ENCODE assay signal across 10 mouse cellular contexts in the genomic region with DNA sequence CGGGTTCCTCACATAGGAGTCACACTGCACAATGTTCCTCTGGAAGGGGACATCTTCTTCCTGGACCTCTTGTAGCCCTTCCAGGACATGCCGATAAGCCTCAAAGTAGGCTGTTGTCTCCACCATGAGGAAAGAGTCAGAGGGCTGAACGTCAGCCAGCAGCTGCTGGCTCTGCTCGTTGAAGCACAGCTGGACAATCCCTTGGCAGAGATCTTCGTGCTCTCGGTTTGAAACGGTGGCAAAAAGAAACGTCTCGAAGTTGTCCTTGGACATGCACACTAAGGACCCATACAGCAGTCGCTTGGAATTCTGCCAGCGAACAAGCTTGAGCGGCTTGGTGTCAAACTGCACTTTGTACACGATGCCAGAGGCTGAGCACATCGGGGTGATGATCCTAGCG. TPM values are rescaled to one million over a fixed set of nuclear protein-coding genes. Genes with fewer than 3 reads are reported as not detected.
DNase-seq lines count a peak whose midpoint lies in the region; TF ChIP-seq lines count a peak whose summit lies in the region.
"Had no signal": no experiment of that assay in that cellular context is flagged by ENCODE, and none has a peak within 500 bp of the region (broad histone marks: within the 10 kb centered on the region; RNA-seq: fewer than 3 reads in every experiment).

No protein-coding gene starts in this region.

- peak overlapping the region; percentile 24; the same call in 1 of the 2 replicates for H3K27ac ChIP-seq in layer of hippocampus, adult 2 months
- H3K27ac ChIP-seq: liver, embryonic 14.5 days had no signal

- no peak overlapping the region for H3K4me3 ChIP-seq in layer of hippocampus, adult 2 months

- intact Hi-C loops in gastrocnemius, postnatal 14 days (cut with DNase I; ENCODE audit: low total_unique reads), result no loop called here
- intact Hi-C loops in heart, postnatal 25 days (cut with DNase I), result no loop called here

- DNase-seq in layer of hippocampus, adult 2 months (ENCODE audit: low spot score in 2 of 2), result no peak
- DNase-seq in layer of hippocampus, postnatal 25 days (ENCODE audit: extremely low spot score in 1 of 2, low spot score in 1 of 2), result no peak
- DNase-seq in gastrocnemius, postnatal 14 days, result peak; percentile 66
- DNase-seq in heart, postnatal 25 days (ENCODE audit: low spot score), result peak; percentile 66
- DNase-seq in lung, postnatal 14 days, result peak; percentile 53
- DNase-seq in right cerebral cortex, postnatal 4 days, result no peak
- no peak for DNase-seq in neural tube, embryonic 10.5 days (ENCODE audit: extremely low spot score, low spot score)
- DNase-seq in layer of hippocampus, adult 8-10 months (ENCODE audit: low spot score in 2 of 2), result no peak
- DNase-seq: forebrain, postnatal 0 days had no signal

- no peak for TF ChIP-seq CTCF in layer of hippocampus, adult 2 months (conservative IDR thresholded peaks at IDR 0.05)

RNA-seq across cellular contexts. Expression of a gene that starts 7.4 kb away (rescaled TPM):
- total RNA-seq in layer of hippocampus, adult 2 months (2021), result 10 to 100 TPM; 38.5 to 45.6 TPM
- total RNA-seq in layer of hippocampus, postnatal 25 days (2021), result 10 to 100 TPM; 36.7 to 39.0 TPM
- 10 to 100 TPM; 14.5 to 14.8 TPM for total RNA-seq in gastrocnemius, postnatal 14 days (2021)
- 10 to 100 TPM; 31.6 to 36.3 TPM for total RNA-seq in heart, postnatal 25 days (2021)
- total RNA-seq in layer of hippocampus, adult 8-10 months (2022), result 10 to 100 TPM; 52.2 to 54.7 (median 52.5) TPM

RNA-seq across cellular contexts. Expression of a gene that starts 40.4 kb away (rescaled TPM):
- total RNA-seq in layer of hippocampus, adult 2 months (2021), result 10 to 100 TPM; 32.8 to 37.5 TPM
- total RNA-seq in layer of hippocampus, postnatal 25 days (2021), result 10 to 100 TPM; 26.8 to 32.6 TPM
- 1 to 10 TPM; 6.8 to 8.0 TPM for total RNA-seq in gastrocnemius, postnatal 14 days (2021)
- total RNA-seq in heart, postnatal 25 days (2021), result 10 to 100 TPM; 10.0 to 11.3 TPM
- total RNA-seq in layer of hippocampus, adult 8-10 months (2022), result 10 to 100 TPM; 30.4 to 34.8 (median 33.5) TPM

RNA-seq across cellular contexts. Expression of a gene that starts 59.3 kb away (rescaled TPM):
- 10 to 100 TPM; 64.3 to 66.4 TPM for total RNA-seq in layer of hippocampus, adult 2 months (2021)
- total RNA-seq in layer of hippocampus, postnatal 25 days (2021), result 10 to 100 TPM; 57.8 to 65.3 TPM
- 10 to 100 TPM; 40.0 to 41.7 TPM for total RNA-seq in gastrocnemius, postnatal 14 days (2021)
- total RNA-seq in heart, postnatal 25 days (2021), result 10 to 100 TPM; 41.7 to 45.4 TPM
- total RNA-seq in layer of hippocampus, adult 8-10 months (2022), result 10 to 100 TPM; 61.9 to 71.9 (median 68.0) TPM

Comparison
In these comparisons a context has a peak if more than half of its experiments do, and no peak if none do; other contexts are left out.
1. DNase-seq: peak in gastrocnemius, postnatal 14 days (single experiment), heart, postnatal 25 days (single experiment) and lung, postnatal 14 days (single experiment); none in layer of hippocampus, adult 2 months (0 of 2), layer of hippocampus, postnatal 25 days (0 of 2), right cerebral cortex, postnatal 4 days (single experiment), neural tube, embryonic 10.5 days (single experiment) and layer of hippocampus, adult 8-10 months (0 of 2).